Mouse (Mus musculus) gastrocnemius, adult 2 months (tissue): ENCODE measurements around the gene Bri3. TPM values are rescaled to one million over a fixed set of nuclear protein-coding genes. Genes with fewer than 3 reads are reported as not detected.

Source experiments
- DNase-seq: peaks from one replicate; pipeline ENCODE4 v3.0.0; 2022
- H3K27ac ChIP-seq: fragments of 200-600 bp; 2 replicates; pipeline ENCODE4 v1.8.1; 2022; ENCODE audit warnings: mild to moderate bottlenecking
- H3K4me3 ChIP-seq: fragments of 200-600 bp; 2 replicates; pipeline ENCODE4 v1.8.1; 2022; ENCODE audit warnings: mild to moderate bottlenecking, moderate library complexity
- CTCF ChIP-seq: fragments of 200-600 bp; IDR thresholded peaks from 2 replicates; pipeline ENCODE4 v1.8.1; 2022; ENCODE audit warnings: antibody characterized with exemption, mild to moderate bottlenecking, moderate library complexity
- intact Hi-C: fragments of 180-260 bp; cut with DNase I; formaldehyde crosslinking; loops from one replicate; pipeline ENCODE4 v1.15.1; 2025
- long read RNA-seq, 2 experiments: library from polyadenylated mRNA; stranded (forward); transcript quantifications; one replicate each; pipeline ENCODE4 v2.0.0; 2021
- total RNA-seq, 2 experiments: library from RNA; stranded (reverse); gene quantifications; 2 replicates each; pipeline ENCODE4 v1.2.3; 2021

Gene Bri3
- total RNA-seq = 10 to 100 TPM; 36.4 to 45.7 TPM
- long read RNA-seq, experiment 1, transcript Bri3-201 (3 exons, 955 nt) = major isoform, 8 of 11 reads
- long read RNA-seq, experiment 1, partial matches to known transcripts = 0 of 11 reads
- long read RNA-seq, experiment 1, other reads (novel, unspliced or antisense) = 3 of 11 reads
- long read RNA-seq, experiment 2, transcript Bri3-201 (3 exons, 955 nt) = major isoform, 9 of 10 reads
- long read RNA-seq, experiment 2, partial matches to known transcripts = 1 of 10 reads
- long read RNA-seq, experiment 2, other reads (novel, unspliced or antisense) = 0 of 10 reads

- DNase-seq = no peak
- no peak within 1 kb of the TSS for H3K27ac ChIP-seq
- no peak within 1 kb of the TSS for H3K4me3 ChIP-seq
- TF ChIP-seq CTCF = no peak
- intact Hi-C loops = no loop called here
Observed at GRCm38 (mm10) chr5:144243901-144244487, at the start of gene Bri3. Gene Bri3, plus strand, starts transcription at chr5:144244437.

- no peak for TF ChIP-seq CTCF
- intact Hi-C loops = no loop called here
- no peak overlapping the region for H3K27ac ChIP-seq
- DNase-seq = no peak
- no peak overlapping the region for H3K4me3 ChIP-seq
Observed at GRCm38 (mm10) chr5:144195567-144195966, 48.7 kb upstream of the Bri3 start.

GRCm38 (mm10) chr5:144200616-144201015 lies 43.6 kb upstream of the Bri3 start:
- intact Hi-C loops = no loop called here

GRCm38 (mm10) chr5:144202430-144202829 lies 41.8 kb upstream of the Bri3 start:
- peak; percentile 20; the same call in 1 of the 2 replicates for TF ChIP-seq CTCF
- intact Hi-C loops = no loop called here
- Histone ChIP-seq H3K27ac (no peak overlapping the region), H3K4me3 (no peak overlapping the region)
- no peak for DNase-seq

More at GRCm38 (mm10) chr5:144200616-144201015, 43.6 kb upstream of the Bri3 start:
- DNase-seq = no peak
- Histone ChIP-seq H3K4me3 (no peak overlapping the region), H3K27ac (no peak overlapping the region)
- no peak for TF ChIP-seq CTCF

GRCm38 (mm10) chr5:144203398-144203959 lies 40.8 kb upstream of the Bri3 start:
- intact Hi-C loops = no loop called here
- Histone ChIP-seq H3K4me3 (no peak overlapping the region), H3K27ac (peak overlapping the region; percentile 83)
- peak; percentile 86 for DNase-seq
- peak; percentile 15; the same call in 1 of the 2 replicates for TF ChIP-seq CTCF

GRCm38 (mm10) chr5:144204303-144204702 lies 39.9 kb upstream of the Bri3 start:
- DNase-seq = peak; percentile 51
- no peak overlapping the region for H3K4me3 ChIP-seq
- H3K27ac ChIP-seq = peak overlapping the region; percentile 83
- intact Hi-C loops = no loop called here
- TF ChIP-seq CTCF = no peak

- intact Hi-C loops = loop anchor here (5.0 kb wide), 1 partner anchor 52 kb away; no protein-coding TSS in a partner anchor
- no peak overlapping the region for H3K4me3 ChIP-seq
- DNase-seq = peak; percentile 60
- peak; percentile 25; the same call in 1 of the 2 replicates for TF ChIP-seq CTCF
- peak overlapping the region; percentile 83 for H3K27ac ChIP-seq
Observed at GRCm38 (mm10) chr5:144204911-144205310, 39.3 kb upstream of the Bri3 start.

GRCm38 (mm10) chr5:144206069-144206468 lies 38.2 kb upstream of the Bri3 start:
- Histone ChIP-seq H3K4me3 (no peak overlapping the region), H3K27ac (no peak overlapping the region)
- TF ChIP-seq CTCF = no peak
- intact Hi-C loops = loop anchor here (5.0 kb wide), 1 partner anchor 51 kb away; no protein-coding TSS in a partner anchor
- no peak for DNase-seq

- intact Hi-C loops = loop anchor here (5.0 kb wide), 1 partner anchor 50 kb away; no protein-coding TSS in a partner anchor
- Histone ChIP-seq H3K27ac (no peak overlapping the region), H3K4me3 (no peak overlapping the region)
- DNase-seq = no peak
- TF ChIP-seq CTCF = peak; percentile 93
Observed at GRCm38 (mm10) chr5:144207478-144207877, 36.8 kb upstream of the Bri3 start.

GRCm38 (mm10) chr5:144214453-144214852 lies 29.8 kb upstream of the Bri3 start:
- no peak overlapping the region for H3K27ac ChIP-seq
- peak; percentile 66 for DNase-seq
- peak; percentile 88 for TF ChIP-seq CTCF
- H3K4me3 ChIP-seq = no peak overlapping the region
- intact Hi-C loops = loop anchor here (2.0 to 10.0 kb wide), 2 partner anchors 174 to 520 kb away; no protein-coding TSS in a partner anchor

- intact Hi-C loops = loop anchor here (2.0 to 10.0 kb wide), 2 partner anchors 175 to 519 kb away; no protein-coding TSS in a partner anchor
- no peak overlapping the region for H3K27ac ChIP-seq
- TF ChIP-seq CTCF = no peak
- no peak overlapping the region for H3K4me3 ChIP-seq
- no peak for DNase-seq
Observed at GRCm38 (mm10) chr5:144215992-144216391, 28.2 kb upstream of the Bri3 start.

GRCm38 (mm10) chr5:144218061-144218460 lies 26.2 kb upstream of the Bri3 start:
- H3K4me3 ChIP-seq = no peak overlapping the region
- intact Hi-C loops = loop anchor here (10.0 kb wide), 1 partner anchor 517 kb away; no protein-coding TSS in a partner anchor
- no peak for TF ChIP-seq CTCF
- DNase-seq = no peak
- H3K27ac ChIP-seq = no peak overlapping the region

- DNase-seq = no peak
- intact Hi-C loops = loop anchor here (10.0 kb wide), 1 partner anchor 515 kb away; no protein-coding TSS in a partner anchor
- Histone ChIP-seq H3K4me3 (peak overlapping the region; percentile 9; the same call in 1 of the 2 replicates), H3K27ac (peak overlapping the region; percentile 25; the same call in 1 of the 2 replicates)
- TF ChIP-seq CTCF = no peak
Observed at GRCm38 (mm10) chr5:144219306-144219705, 24.9 kb upstream of the Bri3 start.
